Mouse (Mus musculus): ENCODE results near the gene Trdn. TPM values are rescaled to one million over a fixed set of nuclear protein-coding genes. Genes with fewer than 3 reads are reported as not detected.

The Trdn gene
- polyA plus RNA-seq (2016; fragmentation: Nextera tagmentation; extraction: Ambion mirVana) = 0.11 and 0.27 TPM in 2 replicates

DNA sequence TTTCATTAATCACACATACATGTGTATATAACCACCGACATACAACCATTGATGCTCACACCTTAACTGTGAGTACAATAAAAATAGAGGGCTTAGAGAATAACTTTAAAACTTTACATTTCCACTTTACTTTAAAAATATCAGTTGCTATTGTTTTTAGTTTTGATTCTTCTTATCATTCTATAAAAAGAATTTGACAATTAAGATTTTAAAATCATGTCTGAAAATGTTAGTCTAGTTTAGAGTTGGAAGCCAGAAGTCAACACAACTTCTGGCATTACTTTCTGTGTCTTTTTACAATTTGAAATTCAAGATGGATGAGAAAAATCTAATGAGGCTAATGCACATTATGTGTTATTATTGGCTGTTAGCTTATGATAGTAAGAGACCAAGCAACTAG, at the start of gene Trdn:
TSS of gene Trdn (plus strand) at position 301 of the 400 bp plus-strand sequence.
- no peak within 1 kb of the TSS for H3K4me3 ChIP-seq
- H3K4me1 ChIP-seq = no peaks in the 10 kb centered on the region
- H3K27ac ChIP-seq (replicated peaks) = no peak within 1 kb of the TSS
- no peaks in the 10 kb centered on the region for H3K27me3 ChIP-seq
- H3K36me3 ChIP-seq = no peaks in the 10 kb centered on the region
- 80% methylated on average over 1 of the region's 1 CpGs for WGBS
- ATAC-seq (ENCODE audit: low FRiP score, low read depth) = no peak
- no peaks in the 10 kb centered on the region for H3K9me3 ChIP-seq
- H3K9ac ChIP-seq (replicated peaks) = no peak within 1 kb of the TSS
- no peak within 1 kb of the TSS for H3K4me2 ChIP-seq (replicated peaks)

DNA sequence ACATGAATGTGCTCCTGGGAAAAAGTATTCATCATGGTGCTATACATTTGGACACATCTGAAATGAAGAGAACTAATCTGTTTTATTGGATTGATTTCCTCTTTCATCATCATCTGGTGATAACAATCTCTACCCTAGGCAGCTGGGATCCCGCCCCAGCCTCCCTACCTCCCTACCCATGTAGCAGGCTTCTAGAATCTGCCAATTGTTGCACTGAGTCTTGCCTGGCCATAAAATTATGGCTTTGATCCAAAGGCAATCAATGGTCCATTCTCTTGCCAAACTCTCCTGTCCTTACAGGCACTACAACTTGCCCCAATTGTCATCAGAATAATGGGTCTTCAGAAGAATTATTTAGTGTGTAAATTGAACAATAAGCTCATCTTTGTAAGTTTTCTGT, 19.6 kb upstream of the Trdn start:
- no peaks in the 10 kb centered on the region for H3K27me3 ChIP-seq
- no peak overlapping the region for H3K4me3 ChIP-seq
- H3K36me3 ChIP-seq = no peaks in the 10 kb centered on the region
- H3K4me1 ChIP-seq = no peaks in the 10 kb centered on the region
- no peak for ATAC-seq (ENCODE audit: low FRiP score, low read depth)
- H3K9ac ChIP-seq (replicated peaks) = no peak overlapping the region
- WGBS = 84% methylated on average over 1 of the region's 1 CpGs
- no peak overlapping the region for H3K27ac ChIP-seq (replicated peaks)
- H3K9me3 ChIP-seq = no peaks in the 10 kb centered on the region
- H3K4me2 ChIP-seq (replicated peaks) = no peak overlapping the region

DNA sequence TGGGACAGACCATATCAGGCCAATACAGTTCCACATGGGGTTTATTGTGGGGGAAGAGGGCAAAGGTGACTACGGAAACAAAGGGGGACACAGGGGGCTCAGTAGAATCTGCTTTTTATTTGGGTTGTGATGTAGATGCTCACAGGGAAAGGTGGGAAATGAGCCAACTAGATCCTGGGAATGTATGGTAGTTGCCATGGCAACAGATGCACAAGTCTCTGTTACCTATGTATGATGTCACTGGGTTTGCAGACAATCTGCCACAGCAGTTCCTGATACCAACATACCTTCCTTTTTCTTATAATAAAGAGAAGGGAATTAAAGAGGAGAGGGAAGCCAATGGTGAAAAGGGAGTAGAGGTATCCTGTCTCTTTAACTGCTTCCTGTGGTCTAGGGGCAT, 14.8 kb upstream of the Trdn start:
- ATAC-seq (ENCODE audit: low FRiP score, low read depth) = no peak
- H3K4me1 ChIP-seq = no peaks in the 10 kb centered on the region
- H3K4me3 ChIP-seq = no peak overlapping the region
- no peaks in the 10 kb centered on the region for H3K9me3 ChIP-seq
- no peaks in the 10 kb centered on the region for H3K27me3 ChIP-seq
- H3K9ac ChIP-seq (replicated peaks) = no peak overlapping the region
- no peak overlapping the region for H3K4me2 ChIP-seq (replicated peaks)
- 92% methylated on average over 1 of the region's 1 CpGs for WGBS
- H3K36me3 ChIP-seq = no peaks in the 10 kb centered on the region
- no peak overlapping the region for H3K27ac ChIP-seq (replicated peaks)

DNA sequence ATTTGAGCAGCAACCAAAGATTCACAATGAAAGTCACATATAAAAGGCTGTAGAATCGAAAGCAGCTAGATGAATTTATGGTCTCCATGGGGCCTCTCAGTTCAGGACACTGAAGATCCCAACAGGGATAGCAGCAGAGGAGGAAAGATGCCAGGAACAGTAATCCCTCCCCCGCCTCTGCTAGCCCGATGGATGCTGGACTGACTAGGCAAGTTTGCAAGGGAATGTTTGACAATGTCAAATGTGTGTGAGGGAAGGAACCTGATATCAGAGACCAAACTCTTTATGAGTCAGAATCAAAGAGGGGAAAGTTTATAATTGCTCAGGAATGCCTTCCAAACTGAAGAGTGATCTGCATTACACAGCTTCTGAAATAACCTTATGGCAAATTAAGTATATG, 7.2 kb upstream of the Trdn start:
- Histone ChIP-seq H3K9me3 (no peaks in the 10 kb centered on the region), H3K36me3 (no peaks in the 10 kb centered on the region), H3K27me3 (no peaks in the 10 kb centered on the region), H3K4me3 (no peak overlapping the region), H3K4me2 (replicated peaks) (no peak overlapping the region), H3K27ac (replicated peaks) (no peak overlapping the region), H3K4me1 (no peaks in the 10 kb centered on the region), H3K9ac (replicated peaks) (no peak overlapping the region)
- no peak for ATAC-seq (ENCODE audit: low FRiP score, low read depth)
- 83% methylated on average over 3 of the region's 3 CpGs for WGBS

GRCm38 (mm10) chr10:33082151-33082844, 1.9 kb downstream of the Trdn start:
- Histone ChIP-seq H3K4me2 (replicated peaks) (no peak overlapping the region), H3K4me3 (no peak overlapping the region), H3K36me3 (no peaks in the 10 kb centered on the region), H3K9ac (replicated peaks) (no peak overlapping the region), H3K4me1 (no peaks in the 10 kb centered on the region), H3K27ac (replicated peaks) (no peak overlapping the region), H3K27me3 (no peaks in the 10 kb centered on the region), H3K9me3 (no peaks in the 10 kb centered on the region)
- WGBS = 63% methylated on average over 2 of the region's 2 CpGs
- ATAC-seq (ENCODE audit: low FRiP score, low read depth) = no peak

DNA sequence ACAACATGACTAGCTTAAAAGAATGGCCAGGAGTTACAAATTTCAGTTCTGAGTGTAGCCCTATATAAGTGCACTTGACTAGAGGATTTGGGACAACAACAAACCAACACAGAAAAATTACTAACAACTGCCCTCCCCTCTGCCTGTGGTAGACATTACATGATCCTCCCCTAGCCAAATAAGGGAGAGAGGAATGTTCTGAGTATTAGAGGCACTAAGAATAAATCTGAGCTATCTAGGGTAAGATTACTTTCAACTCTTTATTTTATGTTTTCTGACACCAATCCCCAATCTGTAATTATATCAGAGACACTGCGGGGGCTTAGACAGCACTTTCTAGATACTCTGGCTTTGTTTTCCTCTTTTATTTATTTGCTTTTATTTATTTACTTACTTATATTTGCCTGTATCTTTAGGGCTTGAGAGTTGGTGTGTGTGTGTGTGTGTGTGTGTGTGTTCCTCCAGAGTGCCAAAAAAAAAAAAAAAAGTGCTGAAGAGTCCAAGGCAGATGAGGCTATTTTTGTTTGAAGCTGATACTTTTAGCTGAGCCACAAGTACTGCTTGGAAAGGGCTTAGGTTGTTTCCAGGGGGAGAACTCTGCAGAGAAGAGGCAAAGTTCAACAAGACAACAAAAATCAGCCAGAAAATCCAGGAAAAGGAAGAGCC, 2.7 kb downstream of the Trdn start:
- Histone ChIP-seq H3K4me1 (no peaks in the 10 kb centered on the region), H3K9ac (replicated peaks) (no peak overlapping the region), H3K4me3 (no peak overlapping the region), H3K27ac (replicated peaks) (no peak overlapping the region), H3K9me3 (no peaks in the 10 kb centered on the region), H3K36me3 (no peaks in the 10 kb centered on the region), H3K27me3 (no peaks in the 10 kb centered on the region), H3K4me2 (replicated peaks) (no peak overlapping the region)
- no peak for ATAC-seq (ENCODE audit: low FRiP score, low read depth)
- 86% methylated on average over 1 of the region's 1 CpGs for WGBS

DNA sequence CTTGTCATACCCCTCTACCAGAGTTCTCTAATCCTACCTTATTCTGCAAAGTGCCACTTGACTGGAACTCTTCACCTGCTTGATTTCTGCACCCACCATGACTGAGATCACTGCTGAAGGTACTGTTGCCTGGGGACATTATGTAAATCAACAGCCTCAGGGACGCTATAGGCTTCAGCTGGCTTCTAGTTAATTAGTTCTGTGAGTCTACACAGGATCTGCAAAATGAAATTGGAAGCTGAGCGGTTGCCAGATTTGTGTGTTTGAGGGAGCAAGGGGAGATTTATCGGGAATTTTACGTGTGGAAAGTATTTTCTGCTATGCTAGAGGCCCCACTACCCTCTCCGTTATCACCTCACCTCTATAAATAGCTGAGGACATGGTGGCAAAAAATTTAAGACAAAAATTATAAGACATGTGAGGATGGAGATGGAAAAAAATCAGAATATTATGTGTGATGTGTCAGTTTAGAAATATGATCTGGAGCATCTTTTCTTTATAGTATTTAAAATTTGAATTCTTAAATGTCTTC, 3.3 kb downstream of the Trdn start:
- no peak overlapping the region for H3K4me2 ChIP-seq (replicated peaks)
- no peak overlapping the region for H3K27ac ChIP-seq (replicated peaks)
- no peak overlapping the region for H3K9ac ChIP-seq (replicated peaks)
- no peaks in the 10 kb centered on the region for H3K27me3 ChIP-seq
- WGBS = 72% methylated on average over 5 of the region's 5 CpGs
- H3K36me3 ChIP-seq = no peaks in the 10 kb centered on the region
- ATAC-seq (ENCODE audit: low FRiP score, low read depth) = peak; percentile 73
- no peaks in the 10 kb centered on the region for H3K9me3 ChIP-seq
- H3K4me3 ChIP-seq = no peak overlapping the region
- no peaks in the 10 kb centered on the region for H3K4me1 ChIP-seq

- Histone ChIP-seq H3K9ac (replicated peaks) (no peak overlapping the region), H3K36me3 (no peaks in the 10 kb centered on the region), H3K4me1 (no peaks in the 10 kb centered on the region), H3K27me3 (no peaks in the 10 kb centered on the region), H3K9me3 (no peaks in the 10 kb centered on the region), H3K4me3 (no peak overlapping the region), H3K27ac (replicated peaks) (no peak overlapping the region), H3K4me2 (replicated peaks) (no peak overlapping the region)
- no peak for ATAC-seq (ENCODE audit: low FRiP score, low read depth)
Observed at GRCm38 (mm10) chr10:33088403-33088802, 8.0 kb downstream of the Trdn start.

GRCm38 (mm10) chr10:33092400-33092799, 12.0 kb downstream of the Trdn start:
- Histone ChIP-seq H3K9ac (replicated peaks) (no peak overlapping the region), H3K4me3 (no peak overlapping the region), H3K9me3 (no peaks in the 10 kb centered on the region), H3K27ac (replicated peaks) (no peak overlapping the region), H3K36me3 (no peaks in the 10 kb centered on the region), H3K4me2 (replicated peaks) (no peak overlapping the region), H3K4me1 (no peaks in the 10 kb centered on the region), H3K27me3 (no peaks in the 10 kb centered on the region)
- ATAC-seq (ENCODE audit: low FRiP score, low read depth) = no peak
- WGBS = 84% methylated on average over 1 of the region's 1 CpGs

DNA sequence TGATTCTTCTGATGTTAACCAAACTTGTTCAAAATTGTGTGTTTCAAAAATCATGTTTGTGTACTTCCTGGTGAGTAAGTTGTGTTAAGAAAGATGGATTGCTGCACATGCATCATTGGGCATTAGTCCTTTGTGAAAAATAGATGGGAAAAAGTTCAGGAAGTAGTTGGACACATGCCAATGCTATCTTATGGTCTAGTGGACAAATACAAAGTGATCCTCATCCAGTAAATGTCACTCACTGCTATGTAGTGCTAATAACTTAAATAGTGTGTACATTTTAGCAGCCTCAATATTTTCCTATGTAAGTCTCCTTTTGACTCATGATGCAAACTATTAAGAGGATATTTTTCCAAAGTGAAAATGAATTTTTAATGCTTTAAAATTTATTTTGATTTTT, 27.6 kb downstream of the Trdn start:
- Histone ChIP-seq H3K9me3 (no peaks in the 10 kb centered on the region), H3K36me3 (no peaks in the 10 kb centered on the region), H3K9ac (replicated peaks) (no peak overlapping the region), H3K27ac (replicated peaks) (no peak overlapping the region), H3K4me3 (no peak overlapping the region), H3K27me3 (no peaks in the 10 kb centered on the region), H3K4me2 (replicated peaks) (no peak overlapping the region), H3K4me1 (no peaks in the 10 kb centered on the region)
- ATAC-seq (ENCODE audit: low FRiP score, low read depth) = no peak

DNA sequence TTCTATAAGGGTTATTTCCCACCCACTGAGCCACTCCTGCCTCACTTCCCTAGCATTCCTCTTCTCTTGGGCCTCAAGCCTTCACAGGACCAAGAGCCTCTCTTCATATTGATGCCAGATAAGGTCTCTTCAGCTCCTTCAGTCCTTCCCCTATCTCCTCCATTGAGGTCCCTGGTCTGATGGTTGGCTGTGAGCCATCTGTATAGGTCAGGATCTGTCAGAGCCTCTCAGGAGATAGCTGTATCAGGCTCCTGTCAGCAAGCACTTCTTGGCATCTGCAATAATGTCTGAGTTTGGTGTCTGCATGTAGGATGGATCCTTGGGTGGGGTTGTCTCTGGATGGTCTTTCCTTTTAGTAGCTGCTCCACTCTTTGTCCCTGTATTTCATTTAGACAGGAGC, 42.7 kb downstream of the Trdn start:
- Histone ChIP-seq H3K27me3 (no peaks in the 10 kb centered on the region), H3K9me3 (no peaks in the 10 kb centered on the region), H3K27ac (replicated peaks) (no peak overlapping the region), H3K4me2 (replicated peaks) (no peak overlapping the region), H3K4me3 (no peak overlapping the region), H3K4me1 (no peaks in the 10 kb centered on the region), H3K36me3 (no peaks in the 10 kb centered on the region), H3K9ac (replicated peaks) (no peak overlapping the region)
- ATAC-seq (ENCODE audit: low FRiP score, low read depth) = no peak

DNA sequence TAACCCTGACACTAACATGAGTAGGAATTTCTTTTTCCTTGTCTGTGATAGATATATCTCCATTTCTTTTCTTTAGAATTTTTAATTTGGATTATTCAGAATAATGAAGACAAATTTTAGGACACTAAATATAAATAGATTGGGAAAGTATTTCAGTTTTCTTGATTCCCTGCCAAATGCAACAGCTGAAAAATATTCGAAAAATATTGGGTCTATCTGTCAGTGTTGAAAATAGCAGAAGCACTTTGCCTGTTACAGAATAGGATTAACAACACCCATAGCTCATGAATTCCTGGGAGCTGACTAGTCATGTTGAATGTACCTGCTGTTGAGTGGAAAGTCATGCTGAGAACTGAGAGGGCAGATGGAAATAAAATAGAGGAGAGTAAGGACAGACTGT, 64.6 kb downstream of the Trdn start:
- H3K27ac ChIP-seq (replicated peaks) = no peak overlapping the region
- no peaks in the 10 kb centered on the region for H3K4me1 ChIP-seq
- H3K4me3 ChIP-seq = no peak overlapping the region
- no peaks in the 10 kb centered on the region for H3K27me3 ChIP-seq
- H3K9ac ChIP-seq (replicated peaks) = no peak overlapping the region
- no peak overlapping the region for H3K4me2 ChIP-seq (replicated peaks)
- no peak for ATAC-seq (ENCODE audit: low FRiP score, low read depth)
- H3K36me3 ChIP-seq = no peaks in the 10 kb centered on the region
- WGBS = 94% methylated on average over 1 of the region's 1 CpGs
- H3K9me3 ChIP-seq = no peaks in the 10 kb centered on the region

Measured in midbrain, embryonic 12.5 days (tissue).